Mouse (Mus musculus) CD4-positive, CD25-positive, alpha-beta regulatory T cell, adult 2 months (primary cell): Measurements from ENCODE around the gene Ntn1.

ENCODE experiments used
- DNase-seq: peaks from one replicate; pipeline ENCODE4 v3.0.0-alpha.2; 2012; ENCODE audit warnings: low read depth, low spot score

Gene Ntn1

GRCm38 (mm10) chr11:68215206-68215912, 185.3 kb downstream of the Ntn1 start:
- no peak for DNase-seq

- DNase-seq = no peak
Measured at GRCm38 (mm10) chr11:68214496-68215205, 186.0 kb downstream of the Ntn1 start.

- peak; percentile 66 for DNase-seq
Measured at GRCm38 (mm10) chr11:68213896-68214295, 186.7 kb downstream of the Ntn1 start.

GRCm38 (mm10) chr11:68211924-68212578, 188.6 kb downstream of the Ntn1 start:
- DNase-seq = peak; percentile 64

GRCm38 (mm10) chr11:68210714-68211113, 189.9 kb downstream of the Ntn1 start:
- no peak for DNase-seq

- DNase-seq = no peak
Measured at GRCm38 (mm10) chr11:68209506-68209905, 191.1 kb downstream of the Ntn1 start.

GRCm38 (mm10) chr11:68208582-68208981, 192.0 kb downstream of the Ntn1 start:
- no peak for DNase-seq

- no peak for DNase-seq
Measured at GRCm38 (mm10) chr11:68208023-68208422, 192.6 kb downstream of the Ntn1 start.

GRCm38 (mm10) chr11:68205572-68206229, 194.9 kb downstream of the Ntn1 start:
- DNase-seq = no peak

- peak; percentile 36 for DNase-seq
Measured at GRCm38 (mm10) chr11:68204407-68204806, 196.2 kb downstream of the Ntn1 start.

- DNase-seq = no peak
Measured at GRCm38 (mm10) chr11:68203658-68204315, 196.8 kb downstream of the Ntn1 start.

- DNase-seq = no peak
Measured at GRCm38 (mm10) chr11:68202561-68202960, 198.1 kb downstream of the Ntn1 start.

GRCm38 (mm10) chr11:68201811-68202459, 198.7 kb downstream of the Ntn1 start:
- no peak for DNase-seq

GRCm38 (mm10) chr11:68201063-68201462, 199.6 kb downstream of the Ntn1 start:
- DNase-seq = peak; percentile 67

GRCm38 (mm10) chr11:68200500-68200899, 200.1 kb downstream of the Ntn1 start:
- no peak for DNase-seq

GRCm38 (mm10) chr11:68199801-68200423, 200.7 kb downstream of the Ntn1 start:
- DNase-seq = peak; percentile 71

- DNase-seq = peak; percentile 86
Measured at GRCm38 (mm10) chr11:68199103-68199502, 201.5 kb downstream of the Ntn1 start.

- DNase-seq = peak; percentile 67
Measured at GRCm38 (mm10) chr11:68198696-68199095, 201.9 kb downstream of the Ntn1 start.

- DNase-seq = no peak
Measured at GRCm38 (mm10) chr11:68197471-68197870, 203.2 kb downstream of the Ntn1 start.

- no peak for DNase-seq
Measured at GRCm38 (mm10) chr11:68196566-68196965, 204.1 kb downstream of the Ntn1 start.
